Mouse (Mus musculus) CD4-positive helper T cell, adult 2 months (primary cell): ENCODE measurements around the gene Atp5g1.

Source experiments
- DNase-seq: peaks from one replicate; pipeline ENCODE4 v3.0.0-alpha.2; 2012; ENCODE audit warnings: low read depth, missing footprints, low spot score

Gene Atp5g1

GRCm38 (mm10) chr11:96028130-96028529 lies 47.3 kb downstream of the Atp5g1 start:
- no peak for DNase-seq

- no peak for DNase-seq
Measured at GRCm38 (mm10) chr11:96020622-96021021, 54.8 kb downstream of the Atp5g1 start.
